Mouse (Mus musculus) CH12.LX (cell line): ENCODE measurements around the gene Rp9. TPM values are rescaled to one million over a fixed set of nuclear protein-coding genes. Genes with fewer than 3 reads are reported as not detected.

ENCODE experiments used
- DNase-seq: peaks from one replicate; pipeline ENCODE4 v3.0.0-alpha.2; 2013; ENCODE audit errors: extremely low read depth
- H3K27ac ChIP-seq: 2 replicates; pipeline ENCODE4 v1.5.1; 2012; ENCODE audit warnings: low read depth, mild to moderate bottlenecking, control low read depth, moderate library complexity; ENCODE audit not compliant: insufficient read depth
- H3K27me3 ChIP-seq: replicated peaks from 2 replicates; pipeline ENCODE3; 2012; ENCODE audit warnings: inconsistent platforms
- H3K36me3 ChIP-seq, 2 experiments: replicated peaks in 1 of 2; 2 replicates each; pipeline versions ENCODE3 to v1.6.1; 2012; ENCODE audit warnings: inconsistent platforms in 1 of 2, low read length in 1 of 2, mild to moderate bottlenecking in 1 of 2, mixed read lengths in 1 of 2, moderate library complexity in 1 of 2; ENCODE audit not compliant: control insufficient read depth in 1 of 2, insufficient read depth in 1 of 2
- H3K4me1 ChIP-seq, 2 experiments: 2 replicates each; pipeline ENCODE4 v1.6.1; 2012; ENCODE audit warnings: inconsistent platforms in 1 of 2, moderate library complexity in 1 of 2; ENCODE audit not compliant: insufficient read depth in 2 of 2, control insufficient read depth in 1 of 2
- H3K4me2 ChIP-seq: 2 replicates; pipeline ENCODE4 v1.6.1; 2012; ENCODE audit warnings: low read depth, mild to moderate bottlenecking, control low read depth; ENCODE audit not compliant: poor library complexity, insufficient read depth, severe bottlenecking
- H3K4me3 ChIP-seq, 3 experiments: fragments of 150-350 bp in 1 of 3; sonication (generic) in 1 of 3; replicated peaks in 1 of 3; 2 replicates each; pipeline versions ENCODE3 to v1.5.1; 2011 to 2012; ENCODE audit warnings: low read depth in 2 of 3, low read length in 2 of 3, mild to moderate bottlenecking in 2 of 3, moderate library complexity in 2 of 3, control low read depth in 1 of 3, improper control_type of control experiment in 1 of 3, inconsistent platforms in 1 of 3, mixed read lengths in 1 of 3; ENCODE audit not compliant: poor library complexity in 1 of 3
- H3K79me2 ChIP-seq: replicated peaks from 2 replicates; pipeline ENCODE4 v1.6.1; 2012; ENCODE audit warnings: mild to moderate bottlenecking, moderate library complexity; ENCODE audit not compliant: control insufficient read depth, poor library complexity, insufficient read depth, severe bottlenecking; ENCODE audit errors: extremely low read depth
- H3K9ac ChIP-seq: 2 replicates; pipeline ENCODE4 v1.6.1; 2012; ENCODE audit warnings: low read depth, mild to moderate bottlenecking, control low read depth, moderate library complexity; ENCODE audit not compliant: insufficient read depth
- H3K9me3 ChIP-seq: replicated peaks from 2 replicates; pipeline ENCODE3; 2012; ENCODE audit warnings: low read length, inconsistent platforms, mixed read lengths
- BHLHE40 ChIP-seq: IDR thresholded peaks from 2 replicates; pipeline ENCODE4 v1.6.1; 2011; ENCODE audit warnings: mild to moderate bottlenecking, low read depth, low read length, improper control_type of control experiment
- CHD1 ChIP-seq: IDR thresholded peaks from 2 replicates; pipeline ENCODE4 v1.6.1; 2012; ENCODE audit warnings: low read depth, low read length, improper control_type of control experiment, inconsistent platforms
- CTCF ChIP-seq, 2 experiments: IDR thresholded peaks in 1 of 2; conservative IDR thresholded peaks in 1 of 2; 2 replicates each; pipeline ENCODE4 v1.5.1; 2011 to 2012; ENCODE audit warnings: low read depth in 2 of 2, low read length in 2 of 2, improper control_type of control experiment in 1 of 2, inconsistent platforms in 1 of 2, mild to moderate bottlenecking in 1 of 2, moderate library complexity in 1 of 2
- E2F4 ChIP-seq: IDR thresholded peaks from 2 replicates; pipeline ENCODE4 v1.6.1; 2011; ENCODE audit warnings: low read depth, low read length, improper control_type of control experiment; ENCODE audit not compliant: insufficient replicate concordance
- ELF1 ChIP-seq: IDR thresholded peaks from 2 replicates; pipeline ENCODE4 v1.6.1; 2014; ENCODE audit warnings: low read depth, mild to moderate bottlenecking, inconsistent platforms, low read length, improper control_type of control experiment
- ETS1 ChIP-seq: conservative IDR thresholded peaks from 2 replicates; pipeline ENCODE4 v1.6.1; 2012; ENCODE audit warnings: low read depth, mild to moderate bottlenecking, inconsistent platforms, low read length, improper control_type of control experiment, moderate library complexity
- GABPA ChIP-seq: IDR thresholded peaks from 2 replicates; pipeline ENCODE4 v1.6.1; 2012; ENCODE audit warnings: low read depth, low read length, improper control_type of control experiment, inconsistent platforms; ENCODE audit not compliant: insufficient replicate concordance
- HCFC1 ChIP-seq: IDR thresholded peaks from 2 replicates; pipeline ENCODE4 v1.6.1; 2012; ENCODE audit warnings: low read depth, mild to moderate bottlenecking, inconsistent platforms, low read length, improper control_type of control experiment
- KAT2A ChIP-seq: IDR thresholded peaks from 2 replicates; pipeline ENCODE4 v1.6.1; 2012; ENCODE audit warnings: low read length, improper control_type of control experiment, inconsistent platforms; ENCODE audit not compliant: insufficient replicate concordance
- MAFK ChIP-seq: IDR thresholded peaks from 2 replicates; pipeline ENCODE4 v1.6.1; 2011; ENCODE audit warnings: low read length, improper control_type of control experiment; ENCODE audit not compliant: insufficient replicate concordance
- MAX ChIP-seq: IDR thresholded peaks from 2 replicates; pipeline ENCODE4 v1.6.1; 2011; ENCODE audit warnings: low read length, improper control_type of control experiment
- MAZ ChIP-seq: IDR thresholded peaks from 2 replicates; pipeline ENCODE4 v1.6.1; 2012; ENCODE audit warnings: low read depth, mild to moderate bottlenecking, inconsistent platforms, low read length, improper control_type of control experiment, moderate library complexity
- MEF2A ChIP-seq: IDR thresholded peaks from 2 replicates; pipeline ENCODE4 v1.6.1; 2014; ENCODE audit warnings: low read depth, mild to moderate bottlenecking, inconsistent platforms, low read length, improper control_type of control experiment, borderline replicate concordance
- MXI1 ChIP-seq: IDR thresholded peaks from 2 replicates; pipeline ENCODE4 v1.6.1; 2011; ENCODE audit warnings: mild to moderate bottlenecking, low read depth, low read length, improper control_type of control experiment
- MYC ChIP-seq: IDR thresholded peaks from 2 replicates; pipeline ENCODE4 v1.6.1; 2011; ENCODE audit warnings: low read depth, mild to moderate bottlenecking, improper control_type of control experiment, low read length
- NELFE ChIP-seq: IDR thresholded peaks from 2 replicates; pipeline ENCODE4 v1.6.1; 2011; ENCODE audit warnings: low read depth, low read length, improper control_type of control experiment
- NRF1 ChIP-seq: IDR thresholded peaks from 2 replicates; pipeline ENCODE4 v1.6.1; 2014; ENCODE audit warnings: low read depth, mild to moderate bottlenecking, inconsistent platforms, low read length, improper control_type of control experiment, moderate library complexity
- POLR2A ChIP-seq: IDR thresholded peaks from 2 replicates; pipeline ENCODE4 v1.6.1; 2011; ENCODE audit warnings: low read depth, mild to moderate bottlenecking, improper control_type of control experiment, low read length
- POLR2AphosphoS2 ChIP-seq: IDR thresholded peaks from 2 replicates; pipeline ENCODE4 v1.6.1; 2011; ENCODE audit warnings: low read depth, low read length, improper control_type of control experiment
- RAD21 ChIP-seq: IDR thresholded peaks from 2 replicates; pipeline ENCODE4 v1.6.1; 2011; ENCODE audit warnings: low read depth, mild to moderate bottlenecking, low read length, improper control_type of control experiment, moderate library complexity
- SIN3A ChIP-seq: IDR thresholded peaks from 2 replicates; pipeline ENCODE4 v1.6.1; 2012; ENCODE audit warnings: low read length, improper control_type of control experiment, inconsistent platforms
- SMC3 ChIP-seq: IDR thresholded peaks from 2 replicates; pipeline ENCODE4 v1.6.1; 2011; ENCODE audit warnings: low read depth, low read length, improper control_type of control experiment
- TBP ChIP-seq: conservative IDR thresholded peaks from 2 replicates; pipeline ENCODE4 v1.6.1; 2011; ENCODE audit warnings: low read depth, low read length, improper control_type of control experiment
- TCF12 ChIP-seq: IDR thresholded peaks from 2 replicates; pipeline ENCODE4 v1.6.1; 2014; ENCODE audit warnings: low read depth, mild to moderate bottlenecking, inconsistent platforms, low read length, improper control_type of control experiment
- ZC3H11A ChIP-seq: IDR thresholded peaks from 2 replicates; pipeline ENCODE4 v1.6.1; 2012; ENCODE audit warnings: low read depth, mild to moderate bottlenecking, inconsistent platforms, low read length, improper control_type of control experiment
- ZKSCAN1 ChIP-seq: IDR thresholded peaks from 2 replicates; pipeline ENCODE4 v1.6.1; 2012; ENCODE audit warnings: low read depth, inconsistent platforms, low read length, improper control_type of control experiment, borderline replicate concordance
- ZMIZ1 ChIP-seq: IDR thresholded peaks from 2 replicates; pipeline ENCODE4 v1.6.1; 2012; ENCODE audit warnings: low read depth, mild to moderate bottlenecking, inconsistent platforms, low read length, improper control_type of control experiment
- ZNF384 ChIP-seq: IDR thresholded peaks from 2 replicates; pipeline ENCODE4 v1.6.1; 2012; ENCODE audit warnings: low read depth, low read length, improper control_type of control experiment, inconsistent platforms
- dilution Hi-C: fragments of 300-500 bp; cut with MboI; formaldehyde crosslinking; loops from 2 replicates; pipeline ENCODE4 v1.14.3; 2020; ENCODE audit warnings: low sequenced_read_pairs; ENCODE audit not compliant: extremely low pct_unique_long_range_greater_than_20kb, extremely low pct_ligation_motif_present
- in situ Hi-C: fragments of 300-500 bp; cut with MboI; formaldehyde crosslinking; loops from 3 replicates; pipeline ENCODE4 v1.14.3; 2019; ENCODE audit warnings: low sequenced_read_pairs, low pct_ligation_motif_present, low pct_unique_long_range_greater_than_20kb, mixed read lengths
- polyA plus RNA-seq: library from polyadenylated mRNA; unstranded; fragments of >175 nt; gene quantifications from 2 replicates; pipeline ENCODE4 v1.2.1, GENCODE M21; 2012; ENCODE audit warnings: low read depth; ENCODE audit not compliant: insufficient read length
- total RNA-seq, 2 experiments: library from RNA; depleted of rRNA; stranded (reverse); fragments of 300-350 nt in 1 of 2; fragments of >200 nt in 1 of 2; gene quantifications; 2 replicates each; pipeline ENCODE4 v1.2.3; 2012 to 2014

Gene Rp9
- total and polyA plus RNA-seq, 3 experiments: 64.2 to 86.9 (median 85.0) TPM

GRCm38 (mm10) chr9:22417547-22417946 lies 52.0 kb downstream of the Rp9 start (continued):
- TF ChIP-seq ZC3H11A: no peak
- TF ChIP-seq, all 38 proteins: peak for 0

- dilution Hi-C loops: no loop called here
- Histone ChIP-seq H3K9me3 (no peaks in the 10 kb centered on the region), H3K36me3 (no peaks in the 10 kb centered on the region), H3K27me3 (peaks cover 2% of the 10 kb centered on the region)
- no peak for DNase-seq
- TF ChIP-seq CTCF (conservative IDR thresholded peaks at IDR 0.05 in 1 of 2, IDR thresholded peaks at IDR 0.05 in 1 of 2; ENCODE audit: low read depth in 2 of 2, low read length in 2 of 2) (no peak), ZKSCAN1 (peak; percentile 12; the same call in 1 of the 2 replicates)
- TF ChIP-seq, all 38 proteins: peak for 1
- Histone ChIP-seq H3K79me2 (no peaks in the 10 kb centered on the region), H3K9ac (no peak overlapping the region), H3K27ac (no peak overlapping the region), H3K4me3 (no peak overlapping the region), H3K4me1 (peaks cover 0 to 7% of the 10 kb centered on the region in 2 experiments; a peak in 1 of 4 replicates), H3K4me2 (no peak overlapping the region)
- in situ Hi-C loops: no loop called here
Observed at GRCm38 (mm10) chr9:22416187-22416586, 53.4 kb downstream of the Rp9 start.

- peak; percentile 94 for DNase-seq
- Histone ChIP-seq H3K79me2 (no peaks in the 10 kb centered on the region), H3K4me3 (peak within 1 kb of the TSS; percentile 40 to 66 (median 59)), H3K36me3 (no peaks in the 10 kb centered on the region), H3K4me2 (peak within 1 kb of the TSS; percentile 60), H3K4me1 (peaks cover 0 to 3% of the 10 kb centered on the region in 2 experiments; a peak in 1 of 4 replicates), H3K9me3 (no peaks in the 10 kb centered on the region), H3K27me3 (peaks cover 2% of the 10 kb centered on the region), H3K9ac (no peak within 1 kb of the TSS), H3K27ac (no peak within 1 kb of the TSS)
- in situ Hi-C loops: no loop called here
- dilution Hi-C loops: no loop called here
- TF ChIP-seq E2F4 (0 out of 2 replicates have a peak, but pooled peaks have one; percentile 41), NRF1 (peak; percentile 53; the same call in 1 of the 2 replicates), SMC3 (no peak), MAZ (0 out of 2 replicates have a peak, but pooled peaks have one; percentile 70), POLR2AphosphoS2 (no peak), TBP (no peak), MYC (peak; percentile 69), ELF1 (peak; percentile 75), GABPA (peak; percentile 36; the same call in 1 of the 2 replicates), MAX (no peak; the same call in none of the 2 replicates), RAD21 (peak; percentile 23), CTCF (conservative IDR thresholded peaks at IDR 0.05 in 1 of 2, IDR thresholded peaks at IDR 0.05 in 1 of 2; ENCODE audit: low read depth in 2 of 2, low read length in 2 of 2) (peak; percentile 29 to 86; a peak in 3 of 4 replicates), KAT2A (peak; percentile 88; the same call in 1 of the 2 replicates), MAFK (no peak), NELFE (no peak), BHLHE40 (peak; percentile 74), ZNF384 (no peak), CHD1 (no peak), HCFC1 (peak; percentile 100), SIN3A (peak; percentile 50; the same call in 1 of the 2 replicates), TCF12 (peak; percentile 34; the same call in 1 of the 2 replicates), ZMIZ1 (no peak), ETS1 (no peak), POLR2A (peak; percentile 41; the same call in 1 of the 2 replicates), MEF2A (no peak), MXI1 (peak; percentile 95)
Observed at GRCm38 (mm10) chr9:22411002-22411857, 58.3 kb downstream of the Rp9 start, which contains the start of gene 9530077C05Rik. Gene 9530077C05Rik (plus strand): TSS chr9:22411513.
